18 mouse cellular contexts compared by ENCODE assay signal in genomic region chr14:79272991-79273390, GRCm38 (mm10). TPM values are rescaled to one million over a fixed set of nuclear protein-coding genes. Genes with fewer than 3 reads are reported as not detected.
A peak's percentile ranks its signal among the peaks of the same experiment; 100 is the strongest.
DNase-seq lines count a peak whose midpoint lies in the region; ATAC-seq and TF ChIP-seq lines count a peak whose summit lies in the region.
"Had no signal": no experiment of that assay in that cellular context is flagged by ENCODE, and none has a peak within 500 bp of the region (broad histone marks: within the 10 kb centered on the region; RNA-seq: fewer than 3 reads in every experiment).

No protein-coding gene starts in this region.

- TF ChIP-seq CTCF in lung, postnatal 0 days (IDR thresholded peaks at IDR 0.05): no peak

- no peaks in the 10 kb centered on the region for H3K9me3 ChIP-seq in lung, postnatal 0 days (ENCODE audit: low read length)
- no peaks in the 10 kb centered on the region for H3K9me3 ChIP-seq in hindbrain, embryonic 15.5 days
- H3K9me3 ChIP-seq: liver, embryonic 12.5 days had no signal

- TF ChIP-seq EP300 in lung, postnatal 0 days (IDR thresholded peaks at IDR 0.05): no peak

- no peaks in the 10 kb centered on the region for H3K27me3 ChIP-seq in lung, postnatal 0 days (replicated peaks; ENCODE audit: insufficient read depth, low read length)
- no peaks in the 10 kb centered on the region for H3K27me3 ChIP-seq in hindbrain, embryonic 15.5 days
- H3K27me3 ChIP-seq: liver, embryonic 12.5 days had no signal

- peak overlapping the region; percentile 87 for H3K27ac ChIP-seq in lung, postnatal 0 days (ENCODE audit: low read length)
- peak overlapping the region; percentile 31; the same call in 1 of the 2 replicates for H3K27ac ChIP-seq in hindbrain, embryonic 15.5 days (replicated peaks)
- H3K27ac ChIP-seq: liver, embryonic 12.5 days had no signal

- 70% methylated on average over 9 of the region's 9 CpGs for WGBS in lung, postnatal 0 days
- 84% methylated on average over 9 of the region's 9 CpGs for WGBS in hindbrain, embryonic 15.5 days

- no peak overlapping the region for H3K9ac ChIP-seq in lung, postnatal 0 days (replicated peaks; ENCODE audit: low read depth)
- H3K9ac ChIP-seq in hindbrain, embryonic 15.5 days: no peak overlapping the region
- H3K9ac ChIP-seq: liver, embryonic 12.5 days had no signal

- no peaks in the 10 kb centered on the region for H3K36me3 ChIP-seq in lung, postnatal 0 days (ENCODE audit: insufficient read depth, low read length)
- no peaks in the 10 kb centered on the region for H3K36me3 ChIP-seq in hindbrain, embryonic 15.5 days
- H3K36me3 ChIP-seq: liver, embryonic 12.5 days had no signal

- peaks cover 14% of the 10 kb centered on the region; the same call in 1 of the 2 replicates for H3K4me1 ChIP-seq in lung, postnatal 0 days (ENCODE audit: insufficient read depth, low read depth, low read length)
- H3K4me1 ChIP-seq in hindbrain, embryonic 15.5 days (replicated peaks): peaks cover 10% of the 10 kb centered on the region; the same call in 1 of the 2 replicates

- ATAC-seq in lung, postnatal 0 days: no peak
- ATAC-seq in hindbrain, embryonic 15.5 days (ENCODE audit: low FRiP score, low read depth): no peak
- ATAC-seq: inflammation-experienced regulatory T-cells, adult 6 months; liver, embryonic 12.5 days had no signal

- DNase-seq in heart, adult 11 months: peak; percentile 94
- no peak for DNase-seq in heart, adult 18-20 months
- no peak for DNase-seq in lung, postnatal 0 days (ENCODE audit: low spot score)
- no peak for DNase-seq in lung, postnatal 14 days
- no peak for DNase-seq in B cell, adult 2 months
- no peak for DNase-seq in left cerebral cortex, postnatal 25 days (ENCODE audit: low spot score in 2 of 2)
- DNase-seq: cerebellum, adult 11-12 months; thymus, adult 18-20 months had no signal

- no peak overlapping the region for H3K4me3 ChIP-seq in lung, postnatal 0 days (ENCODE audit: low read depth, low read length)
- no peak overlapping the region for H3K4me3 ChIP-seq in hindbrain, embryonic 15.5 days
- H3K4me3 ChIP-seq: liver, embryonic 12.5 days had no signal

- intact Hi-C loops in left cerebral cortex, postnatal 25 days (cut with DNase I): no loop called here

- no peak overlapping the region for H3K4me2 ChIP-seq in lung, postnatal 0 days (replicated peaks; ENCODE audit: low read depth, low read length)
- H3K4me2 ChIP-seq in hindbrain, embryonic 15.5 days: no peak overlapping the region
- H3K4me2 ChIP-seq: liver, embryonic 12.5 days had no signal

RNA-seq across cellular contexts. Expression of gene Zfp957, which starts 25.8 kb away (rescaled TPM):
- total RNA-seq in heart, adult 18-20 months (2021): not detected
- not detected in 2 replicates for polyA plus RNA-seq in lung, postnatal 0 days (2015; fragmentation: Nextera tagmentation; extraction: Ambion mirVana)
- not detected in 2 replicates for polyA plus RNA-seq in hindbrain, embryonic 15.5 days (2015; fragmentation: Nextera tagmentation; extraction: Ambion mirVana)
- total RNA-seq in left cerebral cortex, postnatal 25 days (2021): not detected
- total RNA-seq: ES-E14; gastrocnemius, postnatal 4 days; layer of hippocampus, postnatal 14 days; left cerebral cortex, postnatal 36 days; megakaryocyte-erythroid progenitor cell, adult 5-6 weeks had no signal
- polyA plus RNA-seq: embryonic facial prominence, embryonic 11.5 days; liver, embryonic 12.5 days; lung, embryonic 16.5 days had no signal

RNA-seq across cellular contexts. Expression of gene Rgcc, which starts 28.5 kb away (rescaled TPM):
- total RNA-seq in heart, adult 18-20 months (2021): 100 to 1,000 TPM; 112 to 122 TPM
- polyA plus RNA-seq in lung, postnatal 0 days (2015; fragmentation: Nextera tagmentation; extraction: Ambion mirVana): 357 and 645 TPM in 2 replicates
- polyA plus RNA-seq in hindbrain, embryonic 15.5 days (2015; fragmentation: Nextera tagmentation; extraction: Ambion mirVana): 40.4 and 41.1 TPM in 2 replicates
- total RNA-seq in left cerebral cortex, postnatal 25 days (2021): 10 to 100 TPM; 31.9 to 42.4 TPM
